Mouse (Mus musculus) bone marrow, adult 2 months (tissue): ENCODE data around the gene Mki67.

Source experiments
- CTCF ChIP-seq: fragments of 200-500 bp; IDR thresholded peaks from 2 replicates; pipeline ENCODE4 v1.5.1; 2011; ENCODE audit warnings: low read length, control low read depth; ENCODE audit not compliant: control insufficient read depth, insufficient read depth
- POLR2A ChIP-seq: fragments of 200-500 bp; IDR thresholded peaks from 2 replicates; pipeline ENCODE4 v1.6.1; 2011; ENCODE audit warnings: low read depth, mild to moderate bottlenecking, control low read depth, low read length, borderline replicate concordance; ENCODE audit not compliant: control insufficient read depth

DNA sequence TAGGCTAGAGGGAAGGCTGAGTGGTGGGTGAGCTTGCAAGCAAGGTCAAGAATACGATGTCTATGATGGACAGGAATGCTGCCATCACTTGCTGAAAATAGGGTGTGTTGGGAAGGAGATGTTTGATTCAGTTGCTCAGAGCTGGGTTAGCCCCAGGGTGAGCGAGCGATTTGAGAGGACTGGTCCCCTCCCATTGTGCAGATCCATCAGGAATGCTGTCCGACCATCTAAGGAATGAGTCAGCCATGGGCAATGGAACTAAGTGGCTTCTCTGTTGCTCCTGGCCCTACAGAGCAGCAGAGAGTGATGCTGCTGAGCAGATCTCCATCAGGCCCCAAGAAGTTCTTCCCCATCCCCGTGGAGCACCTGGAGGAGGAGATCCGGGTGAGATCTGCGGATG is 62.6 kb downstream of the Mki67 start:
- TF ChIP-seq CTCF (no peak), POLR2A (no peak)
